Mouse (Mus musculus) forebrain, embryonic 16.5 days (tissue): ENCODE data around the gene Pi4kb. TPM values are rescaled to one million over a fixed set of nuclear protein-coding genes. Genes with fewer than 3 reads are reported as not detected.

Experiments used
- ATAC-seq: fragments of 200-750 bp; cut with Nextera tagmentation; 2 replicates; pipeline ENCODE4 v1.8.0; 2017; ENCODE audit warnings: mild to moderate bottlenecking, moderate library complexity
- H3K27ac ChIP-seq: fragments of 300-500 bp; sonication (generic); 2 replicates; pipeline ENCODE4 v1.5.1; 2014; ENCODE audit warnings: low read length, control low read depth
- H3K27me3 ChIP-seq: fragments of 300-500 bp; sonication (generic); replicated peaks from 2 replicates; pipeline ENCODE4 v1.6.1; 2014; ENCODE audit warnings: low read length; ENCODE audit not compliant: control insufficient read depth, insufficient read depth
- H3K36me3 ChIP-seq: fragments of 300-500 bp; sonication (generic); 2 replicates; pipeline ENCODE4 v1.6.1; 2014; ENCODE audit not compliant: control insufficient read depth, insufficient read depth
- H3K4me1 ChIP-seq: fragments of 300-500 bp; sonication (generic); replicated peaks from 2 replicates; pipeline ENCODE4 v1.6.1; 2014; ENCODE audit warnings: low read length; ENCODE audit not compliant: control insufficient read depth, insufficient read depth
- H3K4me2 ChIP-seq: fragments of 300-500 bp; sonication (generic); 2 replicates; pipeline ENCODE4 v1.6.1; 2014; ENCODE audit warnings: mild to moderate bottlenecking, low read length, control low read depth
- H3K4me3 ChIP-seq: fragments of 300-500 bp; sonication (generic); replicated peaks from 2 replicates; pipeline ENCODE4 v1.5.1; 2014; ENCODE audit warnings: mild to moderate bottlenecking, low read length, control low read depth
- H3K9ac ChIP-seq: fragments of 300-500 bp; sonication (generic); replicated peaks from 2 replicates; pipeline ENCODE4 v1.6.1; 2014; ENCODE audit warnings: low read depth, low read length, control low read depth
- H3K9me3 ChIP-seq: fragments of 300-500 bp; sonication (generic); 2 replicates; pipeline ENCODE4 v1.6.1; 2016; ENCODE audit warnings: low read length; ENCODE audit not compliant: control insufficient read depth
- WGBS: fragments of 180-500 bp; shearing (Covaris S2); extraction: QIAGEN DNeasy Blood & Tissue Kit; methylation state at CpG from one replicate; pipeline ENCODE4 v1.1.7; 2014; 5-methylcytosine and 5-hydroxymethylcytosine counted together
- polyA plus RNA-seq: library from polyadenylated mRNA; unstranded; fragments of >200 nt; fragmentation: Nextera tagmentation; extraction: Ambion mirVana; gene quantifications from 2 replicates; pipeline ENCODE4 v1.2.1, GENCODE M21; 2015

The Pi4kb gene
- polyA plus RNA-seq, 1 experiment from 2014 or later: 26.4 TPM

DNA sequence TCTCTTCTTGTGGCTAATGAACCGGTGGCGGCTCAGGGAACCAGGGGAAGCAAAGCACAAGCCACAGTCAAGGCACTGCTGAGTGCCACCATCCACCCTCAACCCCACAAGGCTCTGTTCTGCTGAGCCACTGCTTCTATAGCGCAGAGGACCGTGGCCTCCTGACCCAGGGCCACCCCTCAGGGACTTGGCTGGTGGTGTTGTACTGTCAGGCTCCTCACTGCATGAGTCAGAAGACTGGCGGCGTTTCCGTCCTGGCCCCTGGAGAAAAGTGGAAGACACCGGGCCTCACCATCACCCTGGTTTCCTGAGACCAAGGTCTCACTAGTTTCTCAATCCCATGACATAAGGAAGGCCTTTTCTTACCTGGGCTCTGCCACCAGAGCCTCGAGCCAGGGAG, 33.2 kb downstream of the Pi4kb start:
- WGBS: 81% methylated on average over 9 of the region's 9 CpGs
- no peak for ATAC-seq
- Histone ChIP-seq H3K27ac (no peak overlapping the region), H3K27me3 (no peaks in the 10 kb centered on the region), H3K4me1 (no peaks in the 10 kb centered on the region; the same call in 1 of the 2 replicates), H3K4me3 (no peak overlapping the region), H3K9ac (no peak overlapping the region), H3K4me2 (no peak overlapping the region), H3K36me3 (peaks cover 47% of the 10 kb centered on the region), H3K9me3 (no peaks in the 10 kb centered on the region)

DNA sequence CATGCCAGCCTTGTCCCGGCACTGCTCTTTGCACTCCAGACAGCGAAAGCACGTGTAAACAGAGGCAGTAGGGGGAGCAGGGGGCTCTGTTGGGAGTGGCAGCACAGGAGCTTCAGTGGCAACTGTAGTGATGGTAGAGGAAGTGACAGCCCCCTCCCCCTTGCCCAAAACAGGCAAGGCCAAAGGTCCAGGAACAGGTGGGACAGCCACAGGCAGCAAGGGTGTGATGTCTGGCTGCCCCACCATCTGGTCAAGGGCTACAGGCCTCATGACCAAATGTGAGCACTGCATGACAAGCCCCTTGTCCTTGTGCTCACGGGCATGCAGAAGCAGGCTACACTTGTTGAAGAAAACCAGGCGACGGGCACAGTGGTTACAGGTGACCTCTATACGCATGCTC, 35.9 kb downstream of the Pi4kb start:
- no peak overlapping the region for H3K9ac ChIP-seq
- H3K27ac ChIP-seq: no peak overlapping the region
- 86% methylated on average over 7 of the region's 7 CpGs for WGBS
- no peak overlapping the region for H3K4me3 ChIP-seq
- H3K4me1 ChIP-seq: peaks cover 16% of the 10 kb centered on the region
- peaks cover 38% of the 10 kb centered on the region for H3K36me3 ChIP-seq
- ATAC-seq: no peak
- H3K27me3 ChIP-seq: no peaks in the 10 kb centered on the region
- H3K9me3 ChIP-seq: no peaks in the 10 kb centered on the region
- H3K4me2 ChIP-seq: no peak overlapping the region

DNA sequence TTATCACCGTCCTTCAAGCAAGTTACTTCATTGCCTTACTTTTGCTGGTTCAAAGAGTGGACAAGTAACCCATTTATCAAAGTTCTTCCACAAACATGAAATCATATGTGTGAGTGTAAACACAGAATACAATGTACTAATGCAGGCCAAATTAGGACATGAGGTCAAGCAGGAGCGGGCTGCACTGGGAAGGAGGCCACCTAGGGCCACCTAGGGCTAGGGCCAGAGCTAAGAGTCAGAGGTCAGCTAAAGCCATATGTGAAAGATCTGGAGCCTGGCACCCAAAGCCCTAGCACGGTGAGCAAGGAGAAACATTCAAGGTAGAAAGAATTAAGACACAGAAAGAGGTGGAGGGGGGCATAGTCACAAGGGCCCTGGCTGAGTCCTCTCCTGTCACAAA, 38.5 kb downstream of the Pi4kb start:
- H3K27me3 ChIP-seq: no peaks in the 10 kb centered on the region
- H3K4me2 ChIP-seq: no peak overlapping the region
- WGBS: 86% methylated on average over 3 of the region's 3 CpGs
- H3K4me3 ChIP-seq: no peak overlapping the region
- peaks cover 26% of the 10 kb centered on the region for H3K36me3 ChIP-seq
- no peaks in the 10 kb centered on the region for H3K9me3 ChIP-seq
- H3K4me1 ChIP-seq: peaks cover 24% of the 10 kb centered on the region
- ATAC-seq: no peak
- no peak overlapping the region for H3K27ac ChIP-seq
- H3K9ac ChIP-seq: no peak overlapping the region

DNA sequence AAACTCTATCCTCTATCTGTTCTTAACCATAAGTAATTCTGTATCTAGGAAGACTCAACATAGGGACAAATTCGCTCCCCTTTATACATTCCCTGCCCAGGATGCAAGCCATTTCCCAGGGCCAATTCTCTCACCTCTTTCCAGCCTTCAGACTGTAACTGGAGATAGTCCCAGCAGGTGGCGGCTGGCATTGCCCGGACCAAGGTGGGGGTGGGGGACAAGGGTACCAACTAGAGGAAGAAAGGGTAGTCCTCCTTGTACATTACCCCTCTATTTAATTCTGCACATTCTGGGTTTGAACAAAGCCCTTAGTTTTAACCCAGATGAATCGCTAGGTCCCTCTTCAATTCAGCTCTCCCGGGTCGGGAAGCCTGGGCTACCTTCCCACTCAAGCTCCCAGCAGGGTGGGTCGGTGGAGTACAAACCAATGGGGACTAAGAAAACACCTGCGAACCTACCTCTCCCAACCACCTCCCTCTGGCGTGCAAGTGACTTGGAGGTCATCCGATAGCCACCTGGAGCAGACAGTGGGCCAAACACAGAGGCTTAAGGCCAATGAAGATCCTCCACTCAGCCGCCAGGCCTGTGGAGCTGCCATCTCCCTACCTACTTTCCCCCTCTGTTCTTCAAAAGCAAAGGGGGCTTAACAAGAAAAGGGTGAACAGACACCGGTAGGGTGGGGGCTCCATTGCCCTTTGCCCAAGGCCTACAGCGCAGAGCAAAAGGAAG, 39.3 kb downstream of the Pi4kb start:
- ATAC-seq: no peak
- Histone ChIP-seq H3K9me3 (no peaks in the 10 kb centered on the region), H3K9ac (peak overlapping the region; percentile 76)

DNA sequence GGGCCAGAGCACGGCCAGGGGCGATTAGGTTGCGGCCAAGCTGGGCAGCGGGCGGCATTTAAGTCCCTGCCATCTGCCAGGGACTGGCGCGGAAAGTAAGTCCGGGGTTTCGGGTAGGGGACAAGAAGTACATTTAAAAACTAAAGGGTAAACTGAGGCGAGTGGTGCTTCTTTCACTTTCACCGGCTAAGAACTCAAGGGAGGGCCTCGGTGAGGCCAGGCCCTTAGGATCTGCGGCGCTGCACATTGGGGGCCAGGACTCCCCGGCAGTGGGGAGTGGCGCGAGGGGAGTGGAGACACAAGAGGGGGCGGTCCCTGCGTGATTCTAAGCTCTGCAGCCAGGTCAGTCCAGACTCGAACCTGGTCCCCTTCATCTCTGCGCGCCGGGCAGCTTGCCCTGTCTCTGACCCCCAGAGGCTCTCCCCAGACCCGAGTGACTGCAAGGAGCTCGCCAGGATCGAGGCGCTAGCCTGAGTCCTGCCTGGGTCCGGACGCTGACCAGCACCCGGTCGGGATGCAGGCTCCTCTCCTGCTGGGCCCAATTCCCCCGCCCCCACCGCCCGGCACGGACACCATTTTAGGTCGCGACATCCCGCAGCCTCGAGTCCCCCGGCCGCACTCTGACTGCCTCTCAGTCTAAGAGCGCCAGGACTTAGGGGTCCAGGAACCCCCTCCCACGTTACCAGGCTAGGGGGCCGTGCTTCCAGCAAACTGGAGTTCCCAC, 40.1 kb downstream of the Pi4kb start:
- Histone ChIP-seq H3K4me2 (peak overlapping the region; percentile 76), H3K4me3 (peak overlapping the region; percentile 86), H3K9ac (peak overlapping the region; percentile 76), H3K27me3 (no peaks in the 10 kb centered on the region), H3K9me3 (no peaks in the 10 kb centered on the region), H3K36me3 (peaks cover 17% of the 10 kb centered on the region), H3K27ac (peak overlapping the region; percentile 69), H3K4me1 (peaks cover 24% of the 10 kb centered on the region)
- peak; percentile 2; the same call in 1 of the 2 replicates for ATAC-seq
- WGBS: under 1% methylated on average over 44 of the region's 44 CpGs

More for the DNA sequence above, 39.3 kb downstream of the Pi4kb start:
- Histone ChIP-seq H3K27me3 (no peaks in the 10 kb centered on the region), H3K27ac (no peak overlapping the region), H3K36me3 (peaks cover 22% of the 10 kb centered on the region), H3K4me1 (peaks cover 24% of the 10 kb centered on the region), H3K4me3 (peak overlapping the region; percentile 86), H3K4me2 (peak overlapping the region; percentile 76)
- 9% methylated on average over 13 of the region's 13 CpGs for WGBS

DNA sequence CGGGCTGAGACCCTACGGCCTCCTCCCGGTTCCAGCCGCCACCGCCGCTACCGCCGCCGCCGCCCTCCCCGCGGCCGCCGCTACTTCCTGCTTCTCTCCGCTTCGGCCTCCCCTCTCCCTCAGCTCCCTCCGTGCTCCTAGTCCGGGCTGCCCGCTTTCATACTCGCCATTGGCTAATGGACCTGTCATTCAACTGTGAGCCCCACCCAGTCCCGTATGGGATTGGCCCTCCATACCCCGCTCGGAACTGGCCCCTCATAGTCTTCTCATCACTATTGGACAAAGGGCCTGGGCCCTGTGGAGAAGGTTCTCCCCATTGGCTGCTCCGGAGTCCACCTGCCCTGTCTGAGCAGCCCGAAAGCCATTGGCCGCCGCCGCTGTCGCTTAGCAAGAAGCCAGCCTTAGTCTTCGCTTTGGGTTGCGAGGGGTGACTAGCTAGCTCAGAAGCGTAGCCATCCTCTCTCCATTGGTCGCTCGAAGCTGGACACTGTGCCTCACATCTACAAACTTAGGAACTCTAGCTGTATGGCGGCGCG, 40.9 kb downstream of the Pi4kb start, which contains the start of gene Zfp687:
TSS of gene Zfp687 (minus strand) at position 112 of the 536 bp plus-strand sequence.
- H3K4me2 ChIP-seq: peak within 1 kb of the TSS; percentile 82
- H3K9ac ChIP-seq: peak within 1 kb of the TSS; percentile 76
- peak; percentile 99 for ATAC-seq
- peak within 1 kb of the TSS; percentile 97 for H3K27ac ChIP-seq
- H3K4me1 ChIP-seq: peaks cover 24% of the 10 kb centered on the region
- no peaks in the 10 kb centered on the region for H3K27me3 ChIP-seq
- peaks cover 17% of the 10 kb centered on the region for H3K36me3 ChIP-seq
- no peaks in the 10 kb centered on the region for H3K9me3 ChIP-seq
- peak within 1 kb of the TSS; percentile 86 for H3K4me3 ChIP-seq
- 0% methylated on average over 36 of the region's 37 CpGs for WGBS

DNA sequence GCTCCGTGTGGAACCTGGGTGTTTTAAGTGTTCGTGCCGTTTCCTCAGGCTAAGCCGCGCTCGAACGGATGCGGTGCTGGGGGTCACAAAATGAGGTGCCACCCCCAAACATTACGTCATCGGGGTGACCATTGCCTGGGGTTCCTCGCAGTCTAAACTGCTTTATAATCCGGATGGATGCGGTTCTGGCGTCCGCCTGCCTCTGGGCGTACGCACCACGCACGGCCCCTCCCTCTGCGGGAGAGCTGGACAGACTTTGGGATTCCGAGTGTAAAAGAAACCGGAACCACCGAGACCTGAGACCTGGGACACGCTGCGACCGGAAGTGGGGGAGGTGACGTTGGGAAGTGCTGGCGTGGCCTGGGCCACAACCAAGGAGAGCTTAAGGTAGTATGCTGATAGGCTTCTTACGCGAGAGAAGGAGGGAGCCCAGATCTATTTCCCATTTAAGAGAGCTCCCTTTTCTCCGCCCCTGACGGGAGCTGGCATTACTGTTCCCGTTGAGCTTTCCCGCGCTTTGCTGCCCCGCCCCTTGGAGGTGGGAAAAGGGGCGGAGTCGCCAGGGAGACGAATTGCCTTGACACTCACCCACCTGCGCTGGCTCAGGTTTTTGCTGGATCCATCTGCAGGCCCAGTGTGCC, 41.5 kb downstream of the Pi4kb start:
- Histone ChIP-seq H3K4me2 (peak overlapping the region; percentile 82), H3K36me3 (peaks cover 12% of the 10 kb centered on the region), H3K9ac (peak overlapping the region; percentile 75), H3K27ac (peak overlapping the region; percentile 97), H3K4me1 (peaks cover 24% of the 10 kb centered on the region), H3K9me3 (no peaks in the 10 kb centered on the region), H3K27me3 (no peaks in the 10 kb centered on the region), H3K4me3 (peak overlapping the region; percentile 86)
- peak; percentile 61 for ATAC-seq
- WGBS: under 1% methylated on average over 40 of the region's 40 CpGs

DNA sequence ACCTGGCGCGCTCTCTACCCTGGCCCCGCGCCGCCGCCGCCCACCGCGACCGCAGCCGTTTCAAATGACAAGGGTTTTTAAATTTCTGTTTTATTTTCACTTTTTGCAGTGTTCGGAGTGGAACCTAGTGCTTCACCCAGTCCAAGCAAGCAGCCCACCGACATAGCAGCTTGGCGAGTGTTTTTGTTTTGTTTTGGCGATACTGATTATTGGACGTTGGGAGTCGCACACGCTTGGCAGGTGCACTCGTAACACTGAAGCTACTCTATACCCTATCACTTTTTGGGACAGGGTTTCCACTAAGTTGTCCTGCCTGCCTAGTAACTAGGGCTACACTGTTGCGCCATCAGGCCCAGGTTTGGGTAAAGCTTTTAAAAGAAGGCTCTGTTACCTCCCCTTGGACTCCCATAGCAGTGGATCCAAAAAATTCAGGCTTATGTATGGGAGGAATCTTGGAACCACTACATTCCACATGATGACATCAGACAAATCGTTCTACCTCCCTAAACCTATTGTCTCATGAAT, 42.1 kb downstream of the Pi4kb start:
- Histone ChIP-seq H3K27ac (peak overlapping the region; percentile 97), H3K4me3 (peak overlapping the region; percentile 86), H3K27me3 (no peaks in the 10 kb centered on the region), H3K9ac (peak overlapping the region; percentile 75), H3K4me1 (peaks cover 24% of the 10 kb centered on the region), H3K9me3 (no peaks in the 10 kb centered on the region), H3K4me2 (peak overlapping the region; percentile 82), H3K36me3 (peaks cover 6% of the 10 kb centered on the region)
- 4% methylated on average over 21 of the region's 21 CpGs for WGBS
- no peak for ATAC-seq

DNA sequence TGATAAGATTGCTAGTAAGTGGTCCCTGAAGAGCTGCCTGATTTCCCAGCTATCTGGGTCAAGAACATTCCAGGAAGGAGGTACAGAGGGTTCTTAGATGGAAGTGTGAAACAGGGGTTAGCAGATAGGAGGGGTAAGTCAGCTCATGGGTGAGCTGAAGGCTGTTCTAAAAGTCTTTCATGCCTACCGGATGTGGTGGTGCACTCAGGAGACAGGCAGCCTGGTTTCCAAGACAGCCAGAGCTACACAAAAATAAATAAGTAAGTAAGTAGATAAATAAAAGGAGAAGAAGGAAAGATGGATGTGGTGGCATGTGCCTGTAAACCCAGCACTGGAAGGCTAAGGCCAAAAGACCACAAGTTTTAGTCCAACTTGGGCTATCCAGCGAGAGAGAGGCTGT, 44.2 kb downstream of the Pi4kb start:
- H3K27ac ChIP-seq: no peak overlapping the region
- no peaks in the 10 kb centered on the region for H3K36me3 ChIP-seq
- no peak overlapping the region for H3K4me3 ChIP-seq
- no peak overlapping the region for H3K9ac ChIP-seq
- H3K27me3 ChIP-seq: no peaks in the 10 kb centered on the region
- H3K4me1 ChIP-seq: peaks cover 15% of the 10 kb centered on the region
- WGBS: 85% methylated on average over 2 of the region's 2 CpGs
- no peak for ATAC-seq
- H3K9me3 ChIP-seq: no peaks in the 10 kb centered on the region
- H3K4me2 ChIP-seq: no peak overlapping the region
